Mouse (Mus musculus) intestine, embryonic 14.5 days (tissue): Measurements from ENCODE around the gene Fstl1. TPM values are rescaled to one million over a fixed set of nuclear protein-coding genes. Genes with fewer than 3 reads are reported as not detected.

ENCODE experiments used
- ATAC-seq: fragments of 200-750 bp; cut with Nextera tagmentation; replicated peaks from 2 replicates; pipeline ENCODE4 v1.8.0; 2017; ENCODE audit warnings: low read depth, moderate number of reproducible peaks, moderate TSS enrichment, moderate library complexity; ENCODE audit not compliant: low FRiP score, low TSS enrichment
- DNase-seq: peaks from one replicate; pipeline ENCODE4 v3.0.0-alpha.2; 2018; ENCODE audit warnings: low spot score
- H3K27ac ChIP-seq: fragments of 300-500 bp; sonication (generic); 2 replicates; pipeline ENCODE4 v1.5.1; 2014; ENCODE audit warnings: low read depth, mild to moderate bottlenecking, control low read depth
- H3K27me3 ChIP-seq: fragments of 300-500 bp; sonication (generic); replicated peaks from 2 replicates; pipeline ENCODE4 v1.6.1; 2014; ENCODE audit warnings: low read length, control low read depth; ENCODE audit not compliant: control insufficient read depth, insufficient read depth
- H3K36me3 ChIP-seq: fragments of 300-500 bp; sonication (generic); 2 replicates; pipeline ENCODE4 v1.6.1; 2014; ENCODE audit warnings: low read length, control low read depth; ENCODE audit not compliant: control insufficient read depth, insufficient read depth
- H3K4me1 ChIP-seq: fragments of 300-500 bp; sonication (generic); replicated peaks from 2 replicates; pipeline ENCODE4 v1.6.1; 2014; ENCODE audit warnings: low read length, control low read depth, mixed read lengths; ENCODE audit not compliant: control insufficient read depth, insufficient read depth
- H3K4me2 ChIP-seq: fragments of 300-500 bp; sonication (generic); 2 replicates; pipeline ENCODE4 v1.6.1; 2014; ENCODE audit warnings: low read length
- H3K4me3 ChIP-seq: fragments of 300-500 bp; sonication (generic); 2 replicates; pipeline ENCODE4 v1.5.1; 2014; ENCODE audit warnings: low read depth, low read length, control low read depth, mixed read lengths
- H3K9ac ChIP-seq: fragments of 300-500 bp; sonication (generic); 2 replicates; pipeline ENCODE4 v1.6.1; 2014; ENCODE audit warnings: mild to moderate bottlenecking, low read length
- H3K9me3 ChIP-seq: fragments of 300-500 bp; sonication (generic); 2 replicates; pipeline ENCODE4 v1.6.1; 2016; ENCODE audit warnings: low read length, control low read depth; ENCODE audit not compliant: control insufficient read depth
- WGBS: fragments of 180-500 bp; shearing (Covaris S2); extraction: QIAGEN DNeasy Blood & Tissue Kit; methylation state at CpG from one replicate; pipeline ENCODE4 v1.1.7; 2014; 5-methylcytosine and 5-hydroxymethylcytosine counted together
- polyA plus RNA-seq: library from polyadenylated mRNA; unstranded; fragments of >200 nt; fragmentation: Nextera tagmentation; extraction: Ambion mirVana; gene quantifications from 2 replicates; pipeline ENCODE4 v1.2.1, GENCODE M21; 2014

Gene Fstl1
- polyA plus RNA-seq, 1 experiment from 2014 or later: 307 TPM

- H3K9ac ChIP-seq: no peak overlapping the region
- H3K27me3 ChIP-seq: no peaks in the 10 kb centered on the region
- H3K36me3 ChIP-seq: no peaks in the 10 kb centered on the region
- H3K9me3 ChIP-seq: no peaks in the 10 kb centered on the region
- H3K4me1 ChIP-seq: no peaks in the 10 kb centered on the region
- WGBS: 69% methylated on average over 3 of the region's 3 CpGs
- H3K4me2 ChIP-seq: no peak overlapping the region
- DNase-seq: peak; percentile 16
- H3K27ac ChIP-seq: no peak overlapping the region
- no peak overlapping the region for H3K4me3 ChIP-seq
- no peak for ATAC-seq
These were observed 87.2 kb downstream of the Fstl1 start for GRCm38 (mm10) chr16:37863876-37864275.

GRCm38 (mm10) chr16:37865841-37866240 is 89.2 kb downstream of the Fstl1 start:
- Histone ChIP-seq H3K9ac (no peak overlapping the region), H3K27me3 (no peaks in the 10 kb centered on the region), H3K27ac (no peak overlapping the region), H3K9me3 (no peaks in the 10 kb centered on the region), H3K4me1 (peaks cover 11% of the 10 kb centered on the region), H3K36me3 (no peaks in the 10 kb centered on the region), H3K4me3 (no peak overlapping the region), H3K4me2 (no peak overlapping the region)
- DNase-seq (peak; percentile 35), ATAC-seq (no peak)
- WGBS: 80% methylated on average over 9 of the region's 9 CpGs

- Histone ChIP-seq H3K36me3 (no peaks in the 10 kb centered on the region), H3K27me3 (no peaks in the 10 kb centered on the region), H3K4me3 (peak within 1 kb of the TSS; percentile 74), H3K27ac (peak within 1 kb of the TSS; percentile 99), H3K9me3 (no peaks in the 10 kb centered on the region), H3K4me1 (peaks cover 17% of the 10 kb centered on the region), H3K9ac (peak within 1 kb of the TSS; percentile 90), H3K4me2 (peak within 1 kb of the TSS; percentile 76)
- peak; percentile 90 for DNase-seq
- peak; percentile 95 for ATAC-seq
- WGBS: under 1% methylated on average over 65 of the region's 86 CpGs
These were observed 91.3 kb downstream of the Fstl1 start, which contains the start of gene Lrrc58 for GRCm38 (mm10) chr16:37867791-37868505. Lrrc58 (plus strand) TSS chr16:37868389.

- H3K4me3 ChIP-seq: peak overlapping the region; percentile 74
- peak overlapping the region; percentile 90 for H3K9ac ChIP-seq
- peaks cover 17% of the 10 kb centered on the region for H3K4me1 ChIP-seq
- no peaks in the 10 kb centered on the region for H3K36me3 ChIP-seq
- peak overlapping the region; percentile 76 for H3K4me2 ChIP-seq
- DNase-seq (peak; percentile 89), ATAC-seq (peak; percentile 82)
- H3K27me3 ChIP-seq: no peaks in the 10 kb centered on the region
- WGBS: under 1% methylated on average over 86 of the region's 87 CpGs
- peak overlapping the region; percentile 99 for H3K27ac ChIP-seq
- H3K9me3 ChIP-seq: no peaks in the 10 kb centered on the region
These were observed 92.1 kb downstream of the Fstl1 start for GRCm38 (mm10) chr16:37868506-37869469.

- Histone ChIP-seq H3K4me1 (peaks cover 17% of the 10 kb centered on the region), H3K4me3 (peak overlapping the region; percentile 74), H3K27me3 (no peaks in the 10 kb centered on the region), H3K9me3 (no peaks in the 10 kb centered on the region), H3K36me3 (no peaks in the 10 kb centered on the region), H3K27ac (peak overlapping the region; percentile 99), H3K4me2 (peak overlapping the region; percentile 76), H3K9ac (peak overlapping the region; percentile 90)
- no peak for DNase-seq
- ATAC-seq: no peak
- WGBS: 20% methylated on average over 4 of the region's 4 CpGs
These were observed 93.0 kb downstream of the Fstl1 start for GRCm38 (mm10) chr16:37869470-37870231.

- H3K4me2 ChIP-seq: no peak overlapping the region
- peaks cover 17% of the 10 kb centered on the region for H3K4me1 ChIP-seq
- no peak for ATAC-seq
- no peaks in the 10 kb centered on the region for H3K27me3 ChIP-seq
- no peak overlapping the region for H3K4me3 ChIP-seq
- no peak overlapping the region for H3K9ac ChIP-seq
- 80% methylated on average over 4 of the region's 4 CpGs for WGBS
- no peaks in the 10 kb centered on the region for H3K9me3 ChIP-seq
- DNase-seq: no peak
- H3K27ac ChIP-seq: no peak overlapping the region
- H3K36me3 ChIP-seq: no peaks in the 10 kb centered on the region
These were observed 94.5 kb downstream of the Fstl1 start for GRCm38 (mm10) chr16:37871112-37871715.

GRCm38 (mm10) chr16:37874501-37875235 is 98.0 kb downstream of the Fstl1 start:
- Histone ChIP-seq H3K9me3 (no peaks in the 10 kb centered on the region), H3K27ac (no peak overlapping the region), H3K9ac (no peak overlapping the region), H3K4me1 (peaks cover 16% of the 10 kb centered on the region), H3K4me3 (no peak overlapping the region), H3K27me3 (no peaks in the 10 kb centered on the region), H3K36me3 (peaks cover 22% of the 10 kb centered on the region), H3K4me2 (no peak overlapping the region)
- DNase-seq: no peak
- no peak for ATAC-seq
- 89% methylated on average over 4 of the region's 4 CpGs for WGBS
